Mouse (Mus musculus) liver, embryonic 14.5 days (tissue): Measurements from ENCODE around the gene Ooep. TPM values are rescaled to one million over a fixed set of nuclear protein-coding genes. Genes with fewer than 3 reads are reported as not detected.

ENCODE experiments used
- ATAC-seq: fragments of 200-750 bp; cut with Nextera tagmentation; 2 replicates; pipeline ENCODE4 v1.8.0; 2017; ENCODE audit warnings: moderate number of reproducible peaks, mild to moderate bottlenecking, moderate library complexity; ENCODE audit not compliant: insufficient read depth
- DNase-seq, 3 experiments: peaks; one replicate each; pipeline ENCODE4 v3.0.0-alpha.2; 2012 to 2013; ENCODE audit warnings: low read depth in 3 of 3, low spot score in 3 of 3
- H3K27ac ChIP-seq: fragments of 300-500 bp; sonication (generic); 2 replicates; pipeline ENCODE4 v1.5.1; 2014; ENCODE audit warnings: moderate library complexity, mild to moderate bottlenecking, control low read depth, inconsistent platforms
- H3K27me3 ChIP-seq: fragments of 300-500 bp; sonication (generic); 2 replicates; pipeline ENCODE4 v1.6.1; 2014; ENCODE audit warnings: mild to moderate bottlenecking, low read length, moderate library complexity; ENCODE audit not compliant: control insufficient read depth, insufficient read depth
- H3K36me3 ChIP-seq: fragments of 300-500 bp; sonication (generic); replicated peaks from 2 replicates; pipeline ENCODE4 v1.6.1; 2014; ENCODE audit warnings: low read depth; ENCODE audit not compliant: control insufficient read depth, insufficient read depth
- H3K4me1 ChIP-seq, 2 experiments: fragments of 200-500 bp in 1 of 2; fragments of 300-500 bp in 1 of 2; sonication (generic) in 1 of 2; replicated peaks; 2 replicates each; pipeline ENCODE4 v1.6.1; 2012 to 2014; ENCODE audit warnings: antibody characterized with exemption in 1 of 2, inconsistent platforms in 1 of 2, low read length in 1 of 2; ENCODE audit not compliant: control insufficient read depth in 2 of 2, insufficient read depth in 2 of 2
- H3K4me2 ChIP-seq: fragments of 300-500 bp; sonication (generic); 2 replicates; pipeline ENCODE4 v1.6.1; 2014; ENCODE audit warnings: low read depth, mild to moderate bottlenecking, control low read depth, moderate library complexity
- H3K4me3 ChIP-seq, 2 experiments: fragments of 200-500 bp in 1 of 2; fragments of 300-500 bp in 1 of 2; sonication (generic) in 1 of 2; 2 replicates each; pipeline ENCODE4 v1.5.1; 2012 to 2014; ENCODE audit warnings: low read depth in 2 of 2, low read length in 2 of 2, mild to moderate bottlenecking in 2 of 2, control low read depth in 1 of 2, inconsistent platforms in 1 of 2, moderate library complexity in 1 of 2; ENCODE audit not compliant: insufficient read depth in 1 of 2
- H3K9ac ChIP-seq: fragments of 300-500 bp; sonication (generic); replicated peaks from 2 replicates; pipeline ENCODE4 v1.6.1; 2014; ENCODE audit warnings: mild to moderate bottlenecking, control low read depth, moderate library complexity
- H3K9me3 ChIP-seq: fragments of 300-500 bp; sonication (generic); 2 replicates; pipeline ENCODE4 v1.6.1; 2016; ENCODE audit warnings: low read length, mixed read lengths; ENCODE audit not compliant: control insufficient read depth
- CTCF ChIP-seq: IDR thresholded peaks from 2 replicates; pipeline ENCODE4 v1.5.1; 2016; ENCODE audit warnings: antibody characterized with exemption, low read depth, control low read depth
- EP300 ChIP-seq: IDR thresholded peaks from 2 replicates; pipeline ENCODE4 v1.6.1; 2016; ENCODE audit warnings: antibody characterized with exemption, low read depth
- whole genome bisulfite sequencing: fragments of 180-500 bp; shearing (Covaris S2); extraction: QIAGEN DNeasy Blood & Tissue Kit; methylation state at CpG from one replicate; pipeline ENCODE4 v1.1.7; 2014; ENCODE audit not compliant: insufficient replicate concordance; 5-methylcytosine and 5-hydroxymethylcytosine counted together
- polyA plus RNA-seq, 2 experiments: library from polyadenylated mRNA; depleted of rRNA in 1 of 2; stranded (reverse) in 1 of 2; unstranded in 1 of 2; fragments of >200 nt; fragmentation: Nextera tagmentation in 1 of 2; extraction: Ambion mirVana in 1 of 2; gene quantifications; 2 replicates each; pipeline versions ENCODE4 v1.2.1 to v1.2.3; 2012 to 2014

The Ooep gene
- polyA plus RNA-seq, 2 experiments, result 0.02 to 0.09 TPM

GRCm38 (mm10) chr9:78374885-78375389, 3.6 kb downstream of the Ooep start:
- no peak overlapping the region for H3K9ac ChIP-seq
- no peak overlapping the region for H3K27ac ChIP-seq
- TF ChIP-seq EP300 (no peak), CTCF (no peak)
- no peak overlapping the region for H3K4me3 ChIP-seq
- no peaks in the 10 kb centered on the region for H3K4me1 ChIP-seq
- WGBS, result 41% methylated on average over 1 of the region's 1 CpGs
- no peak for DNase-seq
- H3K9me3 ChIP-seq, result no peaks in the 10 kb centered on the region
- ATAC-seq, result no peak
- H3K27me3 ChIP-seq, result peaks cover 2% of the 10 kb centered on the region; the same call in 1 of the 2 replicates
- H3K36me3 ChIP-seq, result no peaks in the 10 kb centered on the region
- no peak overlapping the region for H3K4me2 ChIP-seq

- Histone ChIP-seq H3K27ac (no peak overlapping the region), H3K4me1 (no peaks in the 10 kb centered on the region), H3K9ac (no peak overlapping the region), H3K9me3 (no peaks in the 10 kb centered on the region), H3K27me3 (peaks cover 2% of the 10 kb centered on the region; the same call in 1 of the 2 replicates), H3K4me3 (no peak overlapping the region), H3K4me2 (no peak overlapping the region), H3K36me3 (no peaks in the 10 kb centered on the region)
- ATAC-seq (no peak), DNase-seq (no peak)
- WGBS, result 41% methylated on average over 5 of the region's 5 CpGs
- TF ChIP-seq CTCF (no peak), EP300 (no peak)
Measured at GRCm38 (mm10) chr9:78374397-78374796, 4.1 kb downstream of the Ooep start.

GRCm38 (mm10) chr9:78372827-78373504, 5.6 kb downstream of the Ooep start:
- Histone ChIP-seq H3K4me3 (no peak overlapping the region), H3K27me3 (peaks cover 2% of the 10 kb centered on the region; the same call in 1 of the 2 replicates), H3K27ac (no peak overlapping the region), H3K36me3 (no peaks in the 10 kb centered on the region), H3K9ac (no peak overlapping the region), H3K4me2 (no peak overlapping the region), H3K9me3 (no peaks in the 10 kb centered on the region), H3K4me1 (no peaks in the 10 kb centered on the region)
- WGBS, result 57% methylated on average over 10 of the region's 10 CpGs
- TF ChIP-seq CTCF (no peak), EP300 (no peak)
- ATAC-seq, result no peak
- no peak for DNase-seq

GRCm38 (mm10) chr9:78371441-78371840, 7.1 kb downstream of the Ooep start:
- H3K4me2 ChIP-seq, result no peak overlapping the region
- no peak for ATAC-seq
- H3K27ac ChIP-seq, result no peak overlapping the region
- no peaks in the 10 kb centered on the region for H3K9me3 ChIP-seq
- H3K4me3 ChIP-seq, result no peak overlapping the region
- no peaks in the 10 kb centered on the region for H3K27me3 ChIP-seq
- H3K9ac ChIP-seq, result no peak overlapping the region
- no peak for TF ChIP-seq CTCF
- TF ChIP-seq EP300, result no peak
- H3K36me3 ChIP-seq, result no peaks in the 10 kb centered on the region
- WGBS, result 74% methylated on average over 3 of the region's 3 CpGs
- DNase-seq, result no peak
- no peaks in the 10 kb centered on the region for H3K4me1 ChIP-seq

- TF ChIP-seq EP300 (no peak), CTCF (no peak)
- Histone ChIP-seq H3K9me3 (no peaks in the 10 kb centered on the region), H3K9ac (no peak overlapping the region), H3K36me3 (no peaks in the 10 kb centered on the region), H3K4me3 (no peak overlapping the region), H3K27me3 (no peaks in the 10 kb centered on the region), H3K4me2 (no peak overlapping the region), H3K27ac (no peak overlapping the region), H3K4me1 (no peaks in the 10 kb centered on the region)
- DNase-seq (no peak), ATAC-seq (no peak)
- 66% methylated on average over 7 of the region's 7 CpGs for WGBS
Measured at GRCm38 (mm10) chr9:78369786-78370185, 8.7 kb downstream of the Ooep start.
